Mouse (Mus musculus) cerebellum, adult 18-20 months (tissue): ENCODE data around the gene Lrig2.

ENCODE experiments used
- DNase-seq, 2 experiments: peaks; one replicate each; pipeline ENCODE4 v3.0.0; 2021

Gene Lrig2

GRCm38 (mm10) chr3:104501648-104502047, 10.1 kb downstream of the Lrig2 start:
- DNase-seq: no peak

- DNase-seq: no peak
Observed at GRCm38 (mm10) chr3:104500881-104501280, 10.8 kb downstream of the Lrig2 start.

- no peak for DNase-seq
Observed at GRCm38 (mm10) chr3:104496176-104496575, 15.5 kb downstream of the Lrig2 start.

GRCm38 (mm10) chr3:104480946-104481719, 30.6 kb downstream of the Lrig2 start:
- DNase-seq: peak in 1 of 2 experiments; percentile 23

- no peak for DNase-seq
Observed at GRCm38 (mm10) chr3:104478056-104478455, 33.7 kb downstream of the Lrig2 start.

GRCm38 (mm10) chr3:104469421-104469820, 42.3 kb downstream of the Lrig2 start:
- no peak for DNase-seq

- DNase-seq: no peak
Observed at GRCm38 (mm10) chr3:104461226-104461625, 50.5 kb downstream of the Lrig2 start.

GRCm38 (mm10) chr3:104458588-104458987, 53.1 kb downstream of the Lrig2 start:
- no peak for DNase-seq

- DNase-seq: no peak
Observed at GRCm38 (mm10) chr3:104455506-104456275, 56.0 kb downstream of the Lrig2 start.

- DNase-seq: no peak
Observed at GRCm38 (mm10) chr3:104447240-104447639, 64.5 kb downstream of the Lrig2 start.

- DNase-seq: no peak
Observed at GRCm38 (mm10) chr3:104446689-104447088, 65.0 kb downstream of the Lrig2 start.

GRCm38 (mm10) chr3:104445576-104445975, 66.1 kb downstream of the Lrig2 start:
- peak; percentile 63 to 65 for DNase-seq

- DNase-seq: no peak
Observed at GRCm38 (mm10) chr3:104444946-104445460, 66.7 kb downstream of the Lrig2 start.

- peak in 1 of 2 experiments; percentile 15 for DNase-seq
Observed at GRCm38 (mm10) chr3:104444082-104444481, 67.6 kb downstream of the Lrig2 start.

- DNase-seq: peak; percentile 17 to 35
Observed at GRCm38 (mm10) chr3:104442357-104442756, 69.4 kb downstream of the Lrig2 start.

GRCm38 (mm10) chr3:104441870-104442283, 69.8 kb downstream of the Lrig2 start:
- DNase-seq: peak; percentile 95 to 96

- no peak for DNase-seq
Observed at GRCm38 (mm10) chr3:104441435-104441834, 70.3 kb downstream of the Lrig2 start.

GRCm38 (mm10) chr3:104438777-104439176, 72.9 kb downstream of the Lrig2 start:
- no peak for DNase-seq

- DNase-seq: no peak
Observed at GRCm38 (mm10) chr3:104437576-104437975, 74.1 kb downstream of the Lrig2 start.

- no peak for DNase-seq
Observed at GRCm38 (mm10) chr3:104435947-104436346, 75.8 kb downstream of the Lrig2 start.

- no peak for DNase-seq
Observed at GRCm38 (mm10) chr3:104434246-104434696, 77.4 kb downstream of the Lrig2 start.

GRCm38 (mm10) chr3:104432651-104433050, 79.1 kb downstream of the Lrig2 start:
- DNase-seq: no peak

- no peak for DNase-seq
Observed at GRCm38 (mm10) chr3:104431848-104432159, 79.9 kb downstream of the Lrig2 start.
